Mouse (Mus musculus) heart, adult 9 months (tissue): ENCODE results near the gene Fhl2.
"Not testable (repeated sequence)": the region's sequence is repeated elsewhere in the genome, so short reads cannot be mapped to it uniquely, and the experiment has no call there.

Experiments used
- DNase-seq, 2 experiments: peaks; one replicate each; pipeline ENCODE4 v3.0.0; 2022; ENCODE audit warnings: low spot score in 2 of 2

The Fhl2 gene

GRCm38 (mm10) chr1:43192471-43192870 is 4.3 kb downstream of the Fhl2 start:
- DNase-seq = no peak

- no peak for DNase-seq
These were observed 5.7 kb downstream of the Fhl2 start for GRCm38 (mm10) chr1:43191078-43191477.

- DNase-seq = not testable (repeated sequence)
These were observed 7.9 kb downstream of the Fhl2 start for GRCm38 (mm10) chr1:43188893-43189292.

GRCm38 (mm10) chr1:43186334-43186733 is 10.4 kb downstream of the Fhl2 start:
- DNase-seq = no peak

- DNase-seq = no peak
These were observed 15.9 kb downstream of the Fhl2 start for GRCm38 (mm10) chr1:43180912-43181311.

- no peak for DNase-seq
These were observed 18.0 kb downstream of the Fhl2 start for GRCm38 (mm10) chr1:43178780-43179179.

- no peak for DNase-seq
These were observed 18.4 kb downstream of the Fhl2 start for GRCm38 (mm10) chr1:43178378-43178777.

GRCm38 (mm10) chr1:43173283-43174226 is 23.2 kb downstream of the Fhl2 start:
- DNase-seq = no peak

- DNase-seq = no peak
These were observed 25.0 kb downstream of the Fhl2 start for GRCm38 (mm10) chr1:43171816-43172215.

- no peak for DNase-seq
These were observed 25.7 kb downstream of the Fhl2 start for GRCm38 (mm10) chr1:43171093-43171492.

- DNase-seq = no peak
These were observed 27.1 kb downstream of the Fhl2 start for GRCm38 (mm10) chr1:43169661-43170060.

- no peak for DNase-seq
These were observed 27.6 kb downstream of the Fhl2 start for GRCm38 (mm10) chr1:43169227-43169626.

- DNase-seq = no peak
These were observed 28.2 kb downstream of the Fhl2 start for GRCm38 (mm10) chr1:43168618-43169017.

- DNase-seq = no peak
These were observed 28.8 kb downstream of the Fhl2 start for GRCm38 (mm10) chr1:43168026-43168425.

GRCm38 (mm10) chr1:43164582-43164981 is 32.2 kb downstream of the Fhl2 start:
- DNase-seq = no peak

GRCm38 (mm10) chr1:43163467-43164418 is 33.0 kb downstream of the Fhl2 start:
- DNase-seq = peak; percentile 63 to 65

- DNase-seq = no peak
These were observed 33.7 kb downstream of the Fhl2 start for GRCm38 (mm10) chr1:43163084-43163466.

GRCm38 (mm10) chr1:43162394-43162793 is 34.4 kb downstream of the Fhl2 start:
- no peak for DNase-seq

- DNase-seq = no peak
These were observed 37.4 kb downstream of the Fhl2 start for GRCm38 (mm10) chr1:43159429-43159828.

- no peak for DNase-seq
These were observed 38.9 kb downstream of the Fhl2 start for GRCm38 (mm10) chr1:43157907-43158306.

- DNase-seq = no peak
These were observed 42.3 kb downstream of the Fhl2 start for GRCm38 (mm10) chr1:43154491-43154890.

GRCm38 (mm10) chr1:43153538-43153937 is 43.2 kb downstream of the Fhl2 start:
- DNase-seq = no peak
